Mouse (Mus musculus): ENCODE data around the gene Adora1. TPM values are rescaled to one million over a fixed set of nuclear protein-coding genes. Genes with fewer than 3 reads are reported as not detected.
A peak's percentile ranks its signal among the peaks of the same experiment; 100 is the strongest.

Gene Adora1
- polyA plus RNA-seq, 1 experiment: 6.2 TPM

GRCm38 (mm10) chr1:134216629-134216971, 18.6 kb downstream of the Adora1 start:
- no peak for DNase-seq (ENCODE audit: low spot score)

GRCm38 (mm10) chr1:134215751-134216628, 19.2 kb downstream of the Adora1 start:
- no peak for DNase-seq (ENCODE audit: low spot score)

DNA sequence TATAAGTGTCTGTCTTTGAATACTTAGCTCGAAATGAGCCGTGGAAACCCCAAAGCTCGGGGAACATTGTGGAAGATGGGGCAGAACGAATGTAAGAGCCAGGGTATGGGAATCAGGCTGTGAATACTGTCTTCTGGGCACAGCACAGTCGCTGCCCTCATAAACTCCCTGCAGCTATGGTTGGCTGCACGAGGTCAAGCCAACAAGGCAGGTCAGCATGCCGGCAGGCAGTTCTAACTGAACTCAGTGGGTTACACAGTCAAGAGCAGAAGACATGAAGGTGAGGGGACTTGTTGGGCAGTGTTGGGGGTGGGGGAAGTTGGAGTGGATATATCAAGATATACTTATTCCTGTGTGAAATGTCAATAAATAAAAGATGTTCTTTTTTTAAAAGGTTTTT, 20.2 kb downstream of the Adora1 start:
- DNase-seq (ENCODE audit: low spot score): no peak

DNA sequence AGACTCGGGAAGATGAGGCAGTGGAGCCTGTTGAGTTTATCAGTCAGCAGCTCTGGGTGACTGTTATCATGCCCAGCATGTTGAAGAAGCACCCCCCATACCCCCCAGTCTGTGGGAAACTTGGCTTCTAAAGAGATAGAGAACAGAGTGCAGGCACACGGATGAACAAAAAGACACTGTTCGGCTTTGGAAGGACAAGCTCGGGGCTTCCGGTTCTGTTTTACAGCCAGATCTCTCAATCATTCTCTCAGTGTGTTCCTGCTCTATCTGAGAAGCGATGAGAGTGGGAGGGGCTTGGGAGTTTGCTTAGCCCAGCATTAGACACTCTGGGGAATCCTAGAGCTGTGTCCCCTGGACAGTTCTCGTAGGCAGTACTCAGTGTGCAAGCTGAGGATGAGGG, 21.8 kb downstream of the Adora1 start:
- no peak for DNase-seq (ENCODE audit: low spot score)

GRCm38 (mm10) chr1:134212351-134212750, 22.9 kb downstream of the Adora1 start:
- no peak for DNase-seq (ENCODE audit: low spot score)

- DNase-seq (ENCODE audit: low spot score): no peak
These were observed 23.6 kb downstream of the Adora1 start for GRCm38 (mm10) chr1:134211631-134212030.

DNA sequence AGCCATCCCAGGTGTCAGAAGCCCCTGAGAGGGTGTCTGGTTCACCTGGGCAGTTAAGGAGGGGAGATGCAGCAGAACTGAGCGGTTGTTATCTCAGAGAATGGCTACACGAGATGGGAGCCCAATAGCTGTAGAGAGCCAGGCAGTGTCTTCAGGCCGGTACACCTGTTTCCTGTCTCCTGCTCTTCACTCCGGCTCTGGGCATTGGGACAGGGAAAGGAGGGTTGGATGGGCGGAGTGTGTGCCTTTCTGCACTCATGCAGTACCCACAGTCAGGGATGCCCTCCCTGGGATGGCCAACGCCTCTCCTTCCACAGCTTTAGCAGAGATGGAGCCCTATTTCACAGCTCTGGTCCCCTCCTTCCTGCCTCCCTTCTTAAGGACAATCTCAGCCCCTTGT, 24.2 kb downstream of the Adora1 start:
- DNase-seq (ENCODE audit: low spot score): no peak

DNA sequence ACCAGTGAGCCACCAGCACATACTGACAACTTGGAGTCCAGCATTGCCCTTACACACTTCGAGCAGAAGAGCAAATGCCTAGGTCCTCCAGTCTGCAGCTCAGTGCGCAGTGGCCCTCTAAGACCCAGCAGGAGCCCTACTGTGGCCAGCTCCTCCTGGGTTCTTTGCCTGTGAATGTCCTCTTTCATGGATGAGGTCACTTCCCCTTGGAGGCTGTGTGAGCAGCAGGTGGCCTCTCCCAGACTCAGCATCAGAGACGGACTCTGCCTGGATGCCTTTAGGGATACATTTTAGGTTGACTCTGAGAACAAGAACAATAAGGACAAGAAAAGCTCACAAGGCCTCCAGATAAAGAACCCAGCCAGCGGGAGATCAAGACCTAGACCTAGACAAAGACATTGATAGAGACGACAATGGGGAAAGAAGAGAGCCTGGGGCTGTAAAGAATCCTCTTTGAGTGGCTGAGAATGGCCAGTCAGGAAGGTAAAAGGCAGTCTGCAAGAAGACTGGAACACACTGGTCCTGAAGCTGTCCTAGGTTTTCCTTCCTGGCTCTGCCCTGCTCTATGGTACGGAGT, 25.0 kb downstream of the Adora1 start:
- DNase-seq (ENCODE audit: low spot score): no peak

DNA sequence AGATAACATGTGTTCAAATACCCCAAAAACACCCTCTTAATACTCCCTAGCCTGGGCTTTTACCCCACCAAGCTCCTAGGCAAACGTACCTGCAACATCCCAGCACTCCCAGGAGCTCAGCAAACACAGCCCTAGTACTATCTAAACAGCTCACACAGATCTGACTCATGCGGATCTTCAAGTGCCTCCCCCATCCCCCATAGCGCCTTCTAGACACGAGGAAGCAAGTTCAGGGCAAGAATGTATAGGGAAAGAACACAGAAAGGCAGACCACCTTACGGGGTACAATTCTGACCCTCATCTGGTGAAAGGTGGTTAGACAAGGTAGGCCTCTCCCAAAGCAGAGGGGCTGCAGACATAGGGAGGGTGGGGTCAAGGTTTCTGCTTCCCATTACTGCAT, 29.1 kb downstream of the Adora1 start:
- DNase-seq (ENCODE audit: low spot score): no peak

GRCm38 (mm10) chr1:134205296-134206018, 29.8 kb downstream of the Adora1 start:
- DNase-seq (ENCODE audit: low spot score): no peak

- DNase-seq (ENCODE audit: low spot score): no peak
These were observed 31.0 kb downstream of the Adora1 start for GRCm38 (mm10) chr1:134204230-134204629.

- no peak for DNase-seq (ENCODE audit: low spot score)
These were observed 33.3 kb downstream of the Adora1 start for GRCm38 (mm10) chr1:134201751-134202420.

GRCm38 (mm10) chr1:134200998-134201686, 34.1 kb downstream of the Adora1 start:
- no peak for DNase-seq (ENCODE audit: low spot score)

GRCm38 (mm10) chr1:134200481-134200880, 34.8 kb downstream of the Adora1 start:
- DNase-seq (ENCODE audit: low spot score): no peak

GRCm38 (mm10) chr1:134198197-134198995, 36.8 kb downstream of the Adora1 start:
- DNase-seq (ENCODE audit: low spot score): no peak

DNA sequence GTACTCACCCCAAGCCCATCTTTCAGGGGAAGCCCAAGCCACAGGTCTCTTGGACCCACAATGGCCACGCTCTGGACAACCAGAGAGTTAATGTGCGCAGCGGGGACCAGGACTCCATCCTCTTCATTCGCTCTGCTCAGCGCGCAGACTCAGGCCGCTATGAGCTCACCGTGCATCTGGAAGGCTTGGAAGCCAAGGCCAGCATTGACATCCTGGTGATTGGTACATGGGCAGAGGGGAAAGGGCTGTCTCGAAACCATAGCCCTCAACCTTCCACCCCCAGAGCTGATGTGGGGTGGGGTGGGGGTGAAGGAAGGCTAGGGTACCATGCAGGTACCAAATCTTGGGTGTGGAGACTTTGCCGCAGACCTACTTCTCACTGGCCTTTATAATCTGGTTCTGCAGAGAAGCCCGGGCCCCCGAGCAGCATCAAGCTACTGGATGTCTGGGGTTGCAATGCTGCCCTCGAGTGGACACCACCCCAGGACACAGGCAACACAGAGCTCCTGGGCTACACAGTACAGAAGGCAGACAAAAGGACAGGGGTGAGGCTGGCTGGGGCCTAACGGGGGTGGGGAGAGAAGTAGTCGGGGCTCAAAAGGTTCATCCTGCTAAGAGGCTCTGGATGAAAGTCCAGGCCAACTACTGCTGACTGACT, 37.8 kb downstream of the Adora1 start:
- no peak for DNase-seq (ENCODE audit: low spot score)

DNA sequence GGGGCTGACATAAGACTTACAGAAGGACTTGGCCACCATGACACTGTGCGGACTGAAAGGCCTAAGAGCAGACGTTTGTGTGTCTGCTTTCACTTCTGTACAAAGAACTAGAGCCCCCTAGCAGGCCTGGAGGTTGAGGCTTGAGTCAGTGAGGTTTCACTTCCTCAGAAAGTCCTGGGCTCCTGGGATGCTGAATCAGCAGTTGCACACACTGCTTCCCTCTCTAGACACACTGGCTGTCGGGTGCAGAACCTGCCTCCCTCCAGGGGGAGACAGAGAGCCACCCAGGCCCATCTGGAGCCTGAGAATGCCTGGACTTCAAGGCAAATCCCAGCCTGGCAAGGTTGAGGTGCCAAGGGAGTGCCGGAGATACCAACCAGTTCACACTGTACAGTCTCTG, 38.8 kb downstream of the Adora1 start:
- peak; percentile 64 for DNase-seq (ENCODE audit: low spot score)

- no peak for DNase-seq (ENCODE audit: low spot score)
These were observed 39.3 kb downstream of the Adora1 start for GRCm38 (mm10) chr1:134195979-134196378.

DNA sequence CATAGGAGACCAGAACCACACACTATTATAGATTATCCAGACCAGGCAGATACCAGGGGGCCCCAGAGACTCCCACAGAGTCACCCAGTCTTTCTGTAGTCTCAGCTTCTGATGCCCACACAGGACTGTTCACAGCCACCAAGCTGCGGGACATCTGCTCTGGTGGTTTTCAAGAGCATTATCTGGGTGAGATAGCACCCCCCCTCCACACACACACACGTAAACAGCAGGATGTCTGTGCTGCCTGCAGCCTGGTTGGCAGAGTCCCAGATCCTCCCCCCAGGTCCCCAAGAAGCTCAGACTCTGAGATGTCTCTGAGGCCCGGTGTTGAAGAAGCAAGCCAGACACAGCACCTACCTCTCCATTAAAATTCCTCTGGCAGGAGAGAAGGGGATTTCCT, 39.7 kb downstream of the Adora1 start:
- DNase-seq (ENCODE audit: low spot score): no peak

DNA sequence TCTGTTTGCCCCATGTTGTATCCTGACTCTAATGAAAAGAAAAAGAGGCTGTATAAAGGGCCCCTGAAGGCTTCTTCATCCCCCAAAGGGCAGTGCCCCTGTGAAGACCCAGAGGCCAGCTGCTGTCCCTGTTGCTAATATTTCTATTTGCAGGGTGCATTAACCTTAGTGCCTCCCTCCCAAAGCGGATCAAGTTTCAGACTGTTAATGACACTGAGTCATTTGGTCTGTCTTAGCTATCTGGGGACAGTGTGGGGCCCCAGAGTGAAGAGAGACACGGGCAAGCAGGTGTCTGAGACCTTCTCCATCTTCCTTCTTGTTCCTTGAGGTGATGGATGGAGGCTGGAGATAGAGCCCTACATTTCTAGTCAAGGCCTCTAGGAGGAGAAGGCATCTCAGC, 40.1 kb downstream of the Adora1 start:
- DNase-seq (ENCODE audit: low spot score): no peak

All from urinary bladder, adult 2 months (tissue).